Mouse (Mus musculus) small intestine, adult 2 months (tissue): ENCODE results near the gene Tpp2.

ENCODE experiments used
- CTCF ChIP-seq: fragments of 200-500 bp; IDR thresholded peaks from 2 replicates; pipeline ENCODE4 v1.5.1; 2012; ENCODE audit warnings: low read depth, mild to moderate bottlenecking, control low read depth, inconsistent platforms, low read length, moderate library complexity, mixed read lengths; ENCODE audit not compliant: insufficient replicate concordance, insufficient read length; ENCODE audit errors: extremely low read depth
- POLR2A ChIP-seq: fragments of 200-500 bp; IDR thresholded peaks from 2 replicates; pipeline ENCODE4 v1.6.1; 2012; ENCODE audit warnings: low read depth, mild to moderate bottlenecking, control low read depth, inconsistent platforms, low read length, moderate library complexity

DNA sequence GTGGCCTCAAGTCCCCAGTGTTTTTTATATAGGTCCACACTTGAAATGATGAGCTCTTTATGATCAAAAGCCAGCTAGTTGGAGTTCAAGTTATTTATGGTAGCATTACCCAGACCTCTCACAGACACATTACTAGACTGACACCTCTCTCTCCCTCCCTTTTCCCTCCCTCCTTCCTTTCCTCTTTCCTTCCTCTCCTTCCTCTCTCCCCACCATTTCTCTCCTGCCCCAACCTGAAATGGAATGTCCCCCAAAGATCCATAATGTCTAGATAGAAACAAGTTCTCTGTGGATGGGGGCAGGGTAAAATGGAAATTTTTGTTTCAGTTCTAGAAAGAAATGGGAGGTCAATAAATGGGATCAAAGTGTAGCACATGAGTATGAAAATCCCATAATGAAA is 86.5 kb downstream of the Tpp2 start, which contains the start of gene Mettl21c:
- TF ChIP-seq CTCF (no peak), POLR2A (no peak)
